Mouse (Mus musculus) splenic B cell, adult 2 months (primary cell): Measurements from ENCODE around the gene B230307C23Rik.

Experiments used
- DNase-seq: peaks from one replicate; pipeline ENCODE4 v3.0.0-alpha.2; 2011; ENCODE audit warnings: low read depth, low spot score
- H3K27me3 ChIP-seq: 2 replicates; pipeline ENCODE4 v1.6.1; 2012; ENCODE audit warnings: mild to moderate bottlenecking, low read length, moderate library complexity, mixed read lengths; ENCODE audit not compliant: control insufficient read depth, poor library complexity, insufficient read depth, severe bottlenecking
- H3K36me3 ChIP-seq: 2 replicates; pipeline ENCODE4 v1.6.1; 2012; ENCODE audit warnings: mild to moderate bottlenecking, low read length, moderate library complexity, mixed read lengths; ENCODE audit not compliant: control insufficient read depth, poor library complexity, insufficient read depth, severe bottlenecking

The B230307C23Rik gene

DNA sequence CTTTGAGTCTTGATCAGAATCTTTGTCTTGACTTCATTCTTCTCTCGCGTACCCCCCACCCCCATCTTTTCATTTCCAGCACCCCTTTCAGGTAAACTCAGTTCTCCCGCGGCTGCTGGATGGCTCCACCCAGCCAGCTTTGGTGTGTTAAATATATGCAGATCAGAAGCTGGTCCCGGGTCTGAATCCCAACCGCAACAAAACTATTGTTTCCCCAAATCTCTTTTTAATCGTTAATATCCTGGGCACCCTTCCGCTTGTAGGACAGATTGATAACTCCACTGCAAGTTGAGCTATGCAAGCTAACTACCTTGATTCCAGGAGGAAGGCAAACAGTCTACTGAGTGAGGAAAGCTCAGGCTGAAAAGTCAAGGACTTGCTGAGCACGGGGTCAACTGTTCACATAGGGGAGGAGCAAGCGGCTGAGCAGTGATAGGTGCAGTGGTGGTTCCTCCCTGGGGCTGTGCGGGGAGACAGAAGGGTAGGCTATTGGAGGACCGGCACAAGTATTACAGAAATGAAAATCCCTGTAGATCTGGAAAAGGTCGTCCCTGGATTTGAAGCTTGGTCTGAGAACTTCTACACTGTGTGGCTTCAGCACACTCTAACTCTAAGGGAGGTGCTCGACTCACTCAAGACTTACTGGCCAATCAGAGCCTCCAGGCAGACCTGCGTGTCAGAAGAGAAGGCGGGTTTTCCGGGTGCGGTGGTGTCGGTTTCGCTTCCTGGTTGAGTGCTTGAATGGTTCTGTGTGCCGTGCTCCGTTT lies at the start of gene B230307C23Rik:
B230307C23Rik (plus strand) TSS at position 700 of the 767 bp plus-strand sequence.
- peak; percentile 93 for DNase-seq
- H3K36me3 ChIP-seq, result no peaks in the 10 kb centered on the region

GRCm38 (mm10) chr16:97948836-97949235 lies 48.3 kb upstream of the B230307C23Rik start:
- Histone ChIP-seq H3K36me3 (peaks cover 17% of the 10 kb centered on the region), H3K27me3 (no peaks in the 10 kb centered on the region)
- peak; percentile 57 for DNase-seq

More for the DNA sequence above, at the start of gene B230307C23Rik:
- H3K27me3 ChIP-seq, result no peaks in the 10 kb centered on the region

- Histone ChIP-seq H3K36me3 (peaks cover 17% of the 10 kb centered on the region), H3K27me3 (no peaks in the 10 kb centered on the region)
- no peak for DNase-seq
Measured at GRCm38 (mm10) chr16:97950061-97950460, 47.1 kb upstream of the B230307C23Rik start.

- DNase-seq, result no peak
- Histone ChIP-seq H3K36me3 (peaks cover 17% of the 10 kb centered on the region), H3K27me3 (no peaks in the 10 kb centered on the region)
Measured at GRCm38 (mm10) chr16:97952371-97952770, 44.7 kb upstream of the B230307C23Rik start.

DNA sequence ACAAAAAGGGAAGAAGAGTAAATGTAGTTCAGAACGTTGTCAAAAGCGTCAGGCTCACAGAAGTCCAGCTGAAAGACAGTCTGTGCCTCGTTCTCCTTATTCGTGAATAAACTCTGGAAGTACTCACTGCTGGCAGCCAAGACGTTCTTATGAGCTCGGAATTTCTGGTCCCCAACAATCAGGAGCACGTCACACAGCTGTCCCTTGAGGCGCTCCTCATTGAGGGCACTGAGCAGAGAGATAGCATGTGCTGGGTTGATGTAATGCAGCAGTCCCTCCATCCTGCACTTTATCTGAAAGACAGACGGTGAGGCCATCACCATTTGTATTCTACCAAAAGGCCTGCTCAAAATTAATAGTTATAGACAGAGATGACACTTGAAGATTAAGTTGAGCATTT lies 44.3 kb upstream of the B230307C23Rik start:
- Histone ChIP-seq H3K36me3 (peaks cover 17% of the 10 kb centered on the region), H3K27me3 (no peaks in the 10 kb centered on the region)
- no peak for DNase-seq

GRCm38 (mm10) chr16:97953300-97953699 lies 43.8 kb upstream of the B230307C23Rik start:
- H3K36me3 ChIP-seq, result peaks cover 17% of the 10 kb centered on the region
- DNase-seq, result no peak
- no peaks in the 10 kb centered on the region for H3K27me3 ChIP-seq

DNA sequence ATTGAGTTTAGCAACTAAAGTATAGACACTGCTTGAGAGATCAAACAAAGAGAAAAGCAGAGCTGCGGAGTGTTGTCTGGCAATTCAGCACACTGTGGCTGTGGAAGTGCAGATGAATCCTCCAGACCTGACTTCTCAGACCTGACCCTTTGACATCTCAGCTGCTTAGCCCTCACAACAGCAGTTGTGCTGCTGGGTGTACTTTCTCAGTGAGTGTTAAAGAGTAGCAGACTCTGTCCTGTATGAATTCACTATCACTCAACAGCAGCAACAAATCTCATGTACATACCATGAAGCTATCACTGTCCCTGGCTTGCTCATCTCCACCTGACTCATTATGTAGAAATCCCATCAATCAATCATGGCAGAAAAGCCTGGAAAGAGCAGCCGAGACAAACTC lies 41.1 kb upstream of the B230307C23Rik start:
- no peaks in the 10 kb centered on the region for H3K27me3 ChIP-seq
- H3K36me3 ChIP-seq, result peaks cover 10% of the 10 kb centered on the region
- no peak for DNase-seq

DNA sequence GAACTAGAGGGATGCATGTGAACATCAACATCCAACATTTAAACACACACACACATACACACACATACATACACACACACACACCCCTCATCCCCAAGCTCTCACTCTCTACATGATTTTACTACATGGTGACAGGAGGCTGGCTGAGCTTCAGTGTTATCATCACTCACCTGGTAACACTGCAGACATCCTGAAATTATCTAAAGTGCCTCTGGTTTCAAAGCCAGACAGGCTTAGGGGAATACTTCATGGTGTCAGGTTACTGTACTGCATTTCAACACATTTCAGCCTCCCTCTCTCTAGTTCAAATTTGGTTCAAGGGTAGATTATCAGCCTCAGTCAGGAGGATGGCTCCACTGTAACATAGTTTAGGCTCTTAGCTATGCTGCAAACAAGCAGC lies 39.5 kb upstream of the B230307C23Rik start:
- peaks cover under 1% of the 10 kb centered on the region; the same call in 1 of the 2 replicates for H3K36me3 ChIP-seq
- H3K27me3 ChIP-seq, result no peaks in the 10 kb centered on the region
- DNase-seq, result no peak

GRCm38 (mm10) chr16:97958401-97958973 lies 38.6 kb upstream of the B230307C23Rik start:
- DNase-seq, result no peak
- Histone ChIP-seq H3K27me3 (no peaks in the 10 kb centered on the region), H3K36me3 (no peaks in the 10 kb centered on the region; the same call in 1 of the 2 replicates)

DNA sequence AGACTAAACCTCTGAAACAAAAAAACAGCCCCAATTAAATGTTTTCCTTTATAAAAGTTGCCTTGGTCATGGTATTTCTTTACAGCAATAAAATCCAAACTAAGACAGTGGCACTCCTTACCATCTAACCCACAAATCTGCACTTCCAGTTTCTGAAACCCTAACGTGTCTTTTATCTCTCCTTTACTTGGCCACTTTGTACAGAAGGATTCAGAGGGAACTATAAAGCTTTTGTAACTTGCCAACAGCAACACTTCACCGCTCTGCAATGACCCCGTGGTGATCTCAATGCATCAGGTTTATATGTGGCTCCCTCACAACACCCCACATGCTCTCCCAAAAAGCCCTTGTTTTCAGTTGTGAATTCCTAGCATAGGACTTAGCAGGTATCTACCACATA lies 36.8 kb upstream of the B230307C23Rik start:
- Histone ChIP-seq H3K36me3 (no peaks in the 10 kb centered on the region; the same call in 1 of the 2 replicates), H3K27me3 (no peaks in the 10 kb centered on the region)
- DNase-seq, result no peak

- Histone ChIP-seq H3K36me3 (no peaks in the 10 kb centered on the region), H3K27me3 (no peaks in the 10 kb centered on the region)
- peak; percentile 23 for DNase-seq
Measured at GRCm38 (mm10) chr16:97961381-97962150, 35.5 kb upstream of the B230307C23Rik start.

DNA sequence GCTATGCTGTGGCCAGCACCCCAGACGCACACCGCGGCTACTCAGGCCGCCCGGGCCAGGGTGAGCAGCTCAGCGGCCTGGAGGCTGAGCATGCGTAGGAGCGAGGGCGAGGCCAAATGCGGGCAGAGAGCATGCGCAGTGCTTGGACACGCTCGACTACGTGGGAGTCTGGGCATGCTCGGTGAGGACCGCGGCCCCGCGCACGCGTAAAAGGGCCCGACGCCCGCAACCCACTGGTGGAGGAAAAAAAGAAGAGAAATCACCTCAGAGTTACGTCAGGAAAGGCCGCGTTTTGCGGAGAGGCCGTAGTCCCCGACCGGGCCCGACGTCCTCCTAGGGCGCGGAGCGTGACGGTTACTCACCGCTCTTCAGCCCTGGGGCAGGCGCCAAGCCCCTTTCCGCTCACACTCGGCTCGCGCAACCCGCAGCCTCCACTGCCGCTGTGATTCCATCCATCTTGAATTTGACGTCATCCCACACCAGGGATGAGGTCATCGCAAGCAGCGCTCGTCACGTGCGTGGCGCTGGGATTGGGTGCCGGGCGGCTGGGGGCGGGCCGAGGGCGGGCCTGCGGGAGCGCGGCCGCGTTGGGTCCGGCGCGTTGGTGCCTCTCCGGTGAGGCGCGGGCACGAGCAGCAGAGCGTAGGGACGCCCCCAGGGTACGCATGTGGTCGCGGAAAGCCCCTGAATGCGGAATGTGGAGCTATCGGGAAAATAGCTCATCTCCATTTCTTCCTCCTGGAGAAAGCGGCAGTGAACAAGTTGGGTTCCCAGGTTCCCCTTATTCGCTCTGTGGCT lies 34.8 kb upstream of the B230307C23Rik start, which contains the start of the genes C2cd2 and Zbtb21:
C2cd2 (minus strand) TSS at position 448 of the 798 bp plus-strand sequence.
Zbtb21 (minus strand) TSS at position 472 of the 798 bp plus-strand sequence.
- peak; percentile 98 for DNase-seq
- H3K27me3 ChIP-seq, result no peaks in the 10 kb centered on the region

DNA sequence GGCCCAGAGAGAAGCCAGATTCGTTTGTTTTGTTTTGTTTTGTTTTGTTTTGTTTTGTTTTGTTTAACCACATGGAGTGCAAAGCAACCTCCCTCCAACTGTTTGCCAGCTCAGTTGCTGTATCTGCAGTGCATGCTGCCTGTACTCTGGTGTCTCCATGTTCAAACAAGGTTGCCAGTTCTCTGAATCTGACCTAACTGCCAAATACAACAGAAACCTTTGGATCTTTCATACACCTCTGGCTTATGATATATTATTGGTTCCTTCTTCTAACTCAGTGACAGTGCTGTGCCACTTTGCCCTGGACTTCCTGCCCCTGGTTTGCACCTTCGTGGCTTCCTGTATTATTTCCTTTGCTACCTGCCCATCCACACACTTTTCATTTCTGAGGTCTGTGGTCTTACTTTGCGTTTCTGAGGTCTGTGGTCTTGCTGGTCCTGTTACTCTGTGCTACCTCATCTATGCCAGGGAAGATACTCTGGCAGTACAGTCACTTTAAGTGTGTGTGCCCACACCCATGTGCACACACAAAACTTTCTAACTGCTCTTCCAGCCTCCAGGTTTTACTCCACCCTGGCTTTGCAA lies 33.1 kb upstream of the B230307C23Rik start:
- no peaks in the 10 kb centered on the region for H3K27me3 ChIP-seq
- no peaks in the 10 kb centered on the region for H3K36me3 ChIP-seq
- DNase-seq, result peak; percentile 28

More for the DNA sequence above, 34.8 kb upstream of the B230307C23Rik start, which contains the start of the genes C2cd2 and Zbtb21:
- no peaks in the 10 kb centered on the region for H3K36me3 ChIP-seq

DNA sequence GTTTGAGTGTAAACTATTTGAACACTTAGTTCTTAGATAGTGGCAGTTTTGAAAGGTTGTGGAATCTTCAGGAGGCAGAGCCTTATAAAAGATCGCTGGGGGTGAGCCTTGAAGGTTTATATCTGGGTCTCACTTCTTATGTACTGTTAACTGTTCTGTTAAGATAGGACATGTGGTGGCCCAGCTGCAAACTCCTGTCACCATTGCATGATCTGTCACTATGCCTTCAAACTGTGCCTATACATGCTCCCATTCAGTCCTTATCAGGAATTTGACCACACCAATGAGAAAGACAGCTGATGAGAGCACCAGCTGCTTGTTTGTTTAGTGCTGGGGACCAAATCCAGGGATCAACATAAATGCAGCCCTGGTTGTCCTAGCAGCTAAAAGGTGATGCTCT lies 19.8 kb upstream of the B230307C23Rik start:
- DNase-seq, result no peak
- Histone ChIP-seq H3K27me3 (no peaks in the 10 kb centered on the region), H3K36me3 (no peaks in the 10 kb centered on the region)
